Mouse (Mus musculus): Measurements from ENCODE around the gene Irgc1. TPM values are rescaled to one million over a fixed set of nuclear protein-coding genes. Genes with fewer than 3 reads are reported as not detected.

Irgc1 gene
- total RNA-seq, 2 experiments from 2014 or later = not detected

DNA sequence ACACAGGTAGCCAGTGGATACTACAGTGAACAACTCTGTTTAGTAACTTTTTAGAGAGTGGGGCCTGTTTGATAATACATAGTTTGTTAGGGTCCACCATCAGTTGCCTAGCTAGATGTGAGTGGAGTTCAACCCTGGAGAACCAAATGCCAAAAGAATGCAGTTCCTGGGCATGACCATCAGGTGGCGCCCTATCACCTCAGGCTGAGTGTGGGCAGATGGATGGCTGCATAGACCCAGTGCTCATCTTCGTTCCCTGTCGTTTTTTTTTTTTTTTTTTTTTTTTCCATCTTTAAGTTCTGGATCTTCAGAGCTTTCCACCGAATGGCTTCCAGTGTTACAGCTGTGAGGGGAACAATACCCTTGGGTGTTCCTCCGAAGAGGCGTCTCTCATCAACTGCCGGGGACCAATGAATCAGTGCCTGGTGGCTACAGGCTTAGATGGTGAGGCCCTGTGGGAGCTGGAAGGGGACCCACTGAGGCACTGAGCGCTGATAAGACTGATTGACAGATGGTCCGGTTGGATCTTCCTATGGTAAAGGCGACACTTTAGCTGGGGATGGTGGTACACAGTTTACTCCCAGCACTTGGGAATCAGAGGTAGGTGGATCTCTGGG lies 21.9 kb upstream of the Irgc1 start:
- intact Hi-C loops (cut with DNase I) = loop anchor here (1.0 to 10.0 kb wide), 3 partner anchors 33 to 181 kb away; no protein-coding TSS in a partner anchor
- DNase-seq (ENCODE audit: low spot score) = no peak

DNA sequence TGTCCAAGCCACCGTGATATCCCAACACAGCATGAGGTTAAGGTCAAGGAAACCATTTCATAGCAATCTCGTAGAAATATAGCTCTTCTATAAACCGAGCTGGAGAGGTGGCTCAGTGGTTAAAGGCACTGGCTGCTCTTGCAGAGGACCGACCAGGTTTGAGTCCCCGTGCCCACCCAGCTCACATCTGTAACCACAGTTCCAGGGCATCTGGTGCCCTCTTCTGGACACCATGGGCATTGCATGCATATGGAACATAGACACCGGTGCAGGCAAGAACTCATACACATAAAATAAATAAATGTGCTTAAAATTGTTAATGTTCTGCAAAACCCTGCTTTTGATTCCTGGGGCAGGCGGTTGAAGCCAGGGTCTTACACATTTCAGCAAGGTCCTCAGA lies 20.8 kb upstream of the Irgc1 start:
- intact Hi-C loops (cut with DNase I) = loop anchor here (1.0 to 10.0 kb wide), 3 partner anchors 32 to 182 kb away; no protein-coding TSS in a partner anchor
- DNase-seq (ENCODE audit: low spot score) = no peak

DNA sequence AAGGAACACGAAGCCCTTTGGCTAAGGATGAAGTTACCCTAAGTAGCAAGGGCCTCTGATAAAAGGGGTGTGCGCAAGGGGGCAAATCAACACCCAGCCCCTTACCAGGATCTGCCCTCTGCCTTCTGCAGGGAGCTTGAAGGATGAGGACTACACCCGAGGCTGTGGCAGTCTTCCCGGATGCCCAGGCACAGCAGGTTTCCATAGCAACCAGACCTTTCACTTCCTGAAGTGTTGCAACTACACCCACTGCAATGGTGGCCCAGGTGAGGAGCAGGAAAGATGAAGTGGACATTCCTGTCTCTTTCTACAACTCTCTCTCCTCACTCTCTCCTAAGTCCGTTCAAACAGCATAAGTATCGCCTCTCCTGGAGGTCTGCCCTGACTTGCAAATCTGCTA lies 20.3 kb upstream of the Irgc1 start:
- no peak for DNase-seq (ENCODE audit: low spot score)
- intact Hi-C loops (cut with DNase I) = loop anchor here (2.0 to 10.0 kb wide), 2 partner anchors 92 to 182 kb away; no protein-coding TSS in a partner anchor

DNA sequence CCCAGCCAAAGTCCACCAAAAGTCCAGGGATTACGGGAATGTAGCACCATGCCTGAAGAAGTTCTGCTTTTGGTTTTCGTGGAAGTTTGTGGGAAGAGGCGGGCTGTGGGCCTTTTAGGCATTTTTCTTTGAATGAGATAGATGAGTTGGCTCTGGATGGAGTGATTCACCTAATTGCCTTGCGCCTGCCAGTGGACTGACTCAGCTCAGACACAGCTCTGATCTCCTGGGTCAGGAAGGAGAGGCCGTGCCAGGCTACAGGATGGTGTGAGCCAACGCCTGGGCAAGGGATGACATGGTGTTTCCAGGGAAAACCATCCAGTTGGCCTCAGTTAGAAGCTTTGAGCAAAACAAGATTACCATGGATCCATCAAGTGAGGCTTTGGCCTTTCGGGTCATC lies 18.3 kb upstream of the Irgc1 start:
- intact Hi-C loops (cut with DNase I) = loop anchor here (10.0 kb wide), 1 partner anchor 184 kb away; no protein-coding TSS in a partner anchor
- no peak for DNase-seq (ENCODE audit: low spot score)

DNA sequence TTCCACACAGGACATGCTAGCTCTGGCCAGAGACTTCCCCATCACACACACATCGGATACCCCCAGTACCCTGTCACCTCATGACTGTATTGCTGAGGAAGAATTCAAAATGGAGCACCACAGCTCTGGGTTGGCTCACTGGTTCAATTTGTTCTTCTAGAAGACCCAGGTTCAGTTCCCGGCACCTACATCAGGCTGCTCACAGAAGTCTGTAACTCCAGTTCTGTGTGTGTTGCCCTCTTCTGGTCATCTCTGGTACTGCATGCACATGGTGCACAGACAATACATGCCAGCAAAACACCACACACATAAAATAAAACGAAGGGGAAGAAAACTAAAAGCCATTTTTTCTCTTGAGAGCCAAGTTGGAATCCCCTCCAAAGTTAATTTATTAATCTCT lies 17.0 kb upstream of the Irgc1 start:
- no peak for DNase-seq (ENCODE audit: low spot score)
- intact Hi-C loops (cut with DNase I) = no loop called here

DNA sequence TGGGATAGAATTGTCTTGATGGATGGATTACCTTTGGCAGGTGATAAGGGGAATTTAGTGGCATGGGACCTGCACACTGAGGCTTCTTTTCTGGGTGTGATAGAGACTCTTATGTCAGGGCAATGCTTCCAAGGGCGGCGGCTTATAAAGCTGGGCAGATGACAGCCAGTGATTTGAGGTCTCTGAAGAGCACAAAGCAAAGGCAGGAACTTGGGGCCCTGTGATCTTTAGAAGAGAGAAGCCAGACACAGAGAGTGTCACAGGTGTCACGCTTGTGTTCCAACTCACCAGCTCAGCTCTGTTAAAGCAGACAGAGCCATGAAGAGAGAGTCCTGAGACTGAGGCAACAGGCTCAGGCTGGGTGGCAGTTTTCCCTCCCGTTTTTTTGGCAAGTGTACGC lies 15.8 kb upstream of the Irgc1 start:
- intact Hi-C loops (cut with DNase I) = no loop called here
- no peak for DNase-seq (ENCODE audit: low spot score)

DNA sequence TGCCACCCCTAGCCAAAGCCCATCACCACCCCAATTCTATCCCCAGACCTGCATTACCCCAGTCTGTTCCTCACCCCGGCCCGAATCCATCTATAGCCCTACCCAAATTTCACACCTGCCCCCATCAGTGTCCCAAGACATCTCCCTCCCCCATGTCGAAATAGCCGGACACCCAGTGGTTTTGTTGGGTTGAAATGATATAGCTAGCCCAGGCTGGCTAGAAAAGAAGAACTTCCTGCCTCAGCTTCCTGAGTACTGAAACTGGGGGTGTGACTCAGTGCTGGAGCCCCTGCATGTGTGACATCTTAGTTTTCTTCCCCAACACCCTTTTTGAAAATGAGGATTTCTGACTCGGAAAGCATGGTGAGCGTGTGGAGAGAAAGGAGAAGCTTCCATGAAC lies 14.7 kb upstream of the Irgc1 start:
- no peak for DNase-seq (ENCODE audit: low spot score)
- intact Hi-C loops (cut with DNase I) = no loop called here

DNA sequence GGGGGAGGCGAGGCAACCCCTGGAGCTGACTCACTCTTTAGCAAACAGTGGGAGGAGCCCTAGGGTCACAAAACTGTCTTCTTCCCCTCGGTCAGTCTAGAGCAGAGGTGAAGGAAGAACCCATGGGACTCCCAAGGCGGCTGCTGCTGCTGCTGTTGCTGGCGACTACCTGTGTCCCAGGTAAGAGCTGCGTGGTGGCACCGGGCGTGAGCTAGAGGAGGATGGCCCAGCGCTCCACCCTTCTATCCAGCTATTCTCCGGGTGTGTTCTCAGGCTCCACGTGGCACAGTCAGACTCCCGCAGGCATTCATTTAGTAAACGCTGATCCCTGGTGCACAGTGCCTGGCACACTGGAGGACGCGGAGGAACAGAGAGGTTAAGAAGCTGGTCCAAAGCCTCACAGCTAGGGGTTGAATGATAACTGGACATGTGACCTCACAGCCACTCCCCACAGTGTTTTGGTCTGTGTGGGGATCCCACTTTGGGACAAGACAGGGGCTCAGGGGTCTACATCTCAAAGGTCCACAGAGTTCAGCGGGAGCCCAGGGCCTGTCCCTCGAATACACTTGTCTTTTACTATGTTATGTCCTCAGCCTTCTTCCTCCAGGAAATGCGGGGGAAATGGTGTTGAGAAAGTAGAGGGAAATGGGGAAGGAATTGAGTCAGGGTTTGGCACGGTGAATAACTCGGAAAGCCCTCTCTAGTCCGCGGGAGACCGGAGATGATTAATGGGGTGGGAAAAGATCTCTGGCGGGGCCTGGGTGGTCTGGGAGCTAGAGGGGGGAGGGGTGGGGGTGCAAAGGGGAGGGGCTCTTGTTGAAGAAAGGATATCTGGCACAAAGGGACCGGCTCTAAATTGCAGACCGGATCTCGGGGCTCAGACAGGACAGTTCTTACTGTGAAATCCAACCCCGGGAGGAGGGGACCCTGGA lies 10.6 kb upstream of the Irgc1 start, which contains the start of gene Plaur:
TSS of gene Plaur (plus strand) at position 97 of the 932 bp plus-strand sequence.
- peak; percentile 29 for DNase-seq (ENCODE audit: low spot score)
- intact Hi-C loops (cut with DNase I) = no loop called here

DNA sequence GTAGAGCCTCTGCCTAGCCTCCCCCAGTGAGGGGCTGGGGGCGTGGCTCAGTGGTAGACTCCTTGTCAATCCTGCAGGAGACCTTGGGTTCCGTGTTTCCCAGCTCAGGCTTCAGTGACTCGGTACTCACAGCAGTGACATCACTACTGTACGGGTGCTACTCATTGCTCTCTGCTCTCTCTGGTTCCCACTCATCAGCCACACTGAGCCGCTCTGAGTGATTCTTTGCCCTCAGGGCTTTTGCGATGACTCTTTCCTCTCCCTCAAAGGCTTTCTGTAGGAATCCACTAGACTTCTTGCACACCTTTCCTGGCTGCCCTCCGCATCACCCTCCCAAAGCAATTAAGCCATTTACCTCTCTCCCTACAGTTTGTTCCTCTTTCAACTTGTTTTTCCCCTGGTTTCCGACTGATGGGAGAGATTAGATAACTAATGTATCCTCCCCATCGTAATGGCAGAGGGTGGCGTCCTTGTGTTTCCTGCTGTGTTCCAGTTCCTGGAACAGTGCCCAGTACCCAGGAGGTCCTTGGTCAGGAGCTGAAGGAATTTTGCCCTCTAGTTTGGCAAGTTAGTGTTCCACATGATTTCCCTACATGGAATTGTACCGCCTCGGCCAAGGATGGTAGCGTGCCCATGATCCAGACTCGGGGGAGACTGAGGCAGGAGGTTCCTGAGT lies 9.4 kb upstream of the Irgc1 start:
- DNase-seq (ENCODE audit: low spot score) = peak; percentile 13
- intact Hi-C loops (cut with DNase I) = no loop called here

DNA sequence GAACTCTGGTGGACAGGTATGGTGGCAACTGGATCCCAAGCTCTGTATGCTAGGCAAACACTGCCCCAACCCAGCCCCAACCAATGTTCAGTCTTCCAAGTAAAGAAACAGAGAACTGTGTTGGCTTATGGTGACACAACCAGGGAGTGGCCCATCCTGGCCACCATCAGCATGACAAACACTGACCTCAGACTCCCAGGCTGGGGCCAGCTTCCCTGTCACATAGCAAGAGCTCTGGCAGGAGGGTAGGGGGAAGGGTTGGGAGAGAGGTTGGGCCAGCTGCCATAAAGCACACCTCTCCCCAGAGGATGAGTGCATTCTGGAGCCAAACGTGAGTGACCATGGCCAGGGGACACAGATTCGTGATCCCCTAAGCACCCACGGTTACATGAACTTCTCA lies 7.7 kb upstream of the Irgc1 start:
- DNase-seq (ENCODE audit: low spot score) = peak; percentile 55
- intact Hi-C loops (cut with DNase I) = no loop called here

DNA sequence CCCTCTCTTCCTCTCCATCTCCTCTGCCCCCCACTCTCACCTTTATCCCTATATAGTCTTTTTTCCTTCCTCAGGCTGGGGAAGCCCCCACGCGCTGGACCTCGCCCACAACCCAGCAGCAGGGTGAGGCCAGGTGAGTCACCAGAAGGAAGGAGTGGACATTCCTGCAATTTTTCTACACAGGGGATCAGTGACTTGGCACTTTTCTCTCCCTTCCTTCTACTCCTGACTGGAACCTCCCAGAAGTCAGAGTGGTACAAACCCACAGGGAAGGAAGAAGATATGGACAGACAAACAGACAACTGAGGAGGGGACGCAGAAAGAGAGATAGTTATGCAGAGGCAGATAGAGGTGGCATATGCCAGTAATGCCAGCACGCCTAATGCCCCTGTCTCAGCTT lies 7.3 kb upstream of the Irgc1 start:
- intact Hi-C loops (cut with DNase I) = no loop called here
- no peak for DNase-seq (ENCODE audit: low spot score)

DNA sequence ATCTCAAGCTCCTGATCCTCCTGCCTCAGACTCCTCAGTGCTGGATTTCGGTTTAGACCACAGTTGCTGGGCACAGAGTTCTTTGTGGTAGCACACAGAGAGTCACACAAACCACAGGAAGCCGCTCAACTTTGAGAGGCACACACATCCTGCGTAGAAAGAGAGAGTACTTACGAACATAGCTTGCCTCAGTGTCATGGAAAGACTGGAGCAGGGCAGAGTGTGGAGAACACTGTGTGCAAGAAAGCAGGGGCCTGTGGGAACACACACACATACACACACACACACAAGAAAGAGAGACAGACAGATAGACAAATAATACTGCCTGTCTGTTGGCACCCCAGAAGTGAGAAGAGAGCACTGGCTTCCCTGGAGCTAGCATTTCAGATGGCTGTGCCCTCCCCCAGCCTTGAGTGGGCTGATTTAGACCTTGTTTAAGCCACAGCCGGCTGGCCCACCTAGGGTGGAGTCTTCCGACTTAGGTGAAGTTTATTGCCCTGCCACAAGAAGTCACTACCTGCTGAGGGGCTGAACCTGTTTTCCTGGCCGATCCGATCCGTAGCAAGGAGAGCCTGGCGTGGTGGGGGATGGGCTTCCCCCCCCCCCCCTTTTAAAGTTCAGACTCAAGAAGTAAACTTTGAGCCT lies 5.8 kb upstream of the Irgc1 start:
- intact Hi-C loops (cut with DNase I) = no loop called here
- DNase-seq (ENCODE audit: low spot score) = no peak

DNA sequence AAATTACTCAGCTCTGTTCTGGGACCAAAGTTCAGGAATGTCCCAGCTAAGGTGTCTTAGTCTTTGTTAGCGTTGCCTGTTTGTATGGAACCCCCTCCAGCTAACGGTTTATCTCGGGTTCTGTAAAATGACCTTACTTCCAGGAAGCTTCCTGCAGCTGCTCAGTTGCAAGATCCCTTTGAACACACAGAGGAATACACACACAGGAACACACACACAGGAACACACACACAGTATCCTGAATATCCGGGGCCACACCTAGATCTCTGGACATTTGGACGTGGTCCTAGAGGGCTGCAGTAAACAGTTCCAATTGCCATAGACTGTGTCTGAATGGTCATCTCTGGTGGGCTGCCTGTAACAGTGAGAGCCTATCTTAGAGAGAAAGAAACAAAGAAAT lies 3.6 kb upstream of the Irgc1 start:
- DNase-seq (ENCODE audit: low spot score) = peak; percentile 7
- intact Hi-C loops (cut with DNase I) = no loop called here

DNA sequence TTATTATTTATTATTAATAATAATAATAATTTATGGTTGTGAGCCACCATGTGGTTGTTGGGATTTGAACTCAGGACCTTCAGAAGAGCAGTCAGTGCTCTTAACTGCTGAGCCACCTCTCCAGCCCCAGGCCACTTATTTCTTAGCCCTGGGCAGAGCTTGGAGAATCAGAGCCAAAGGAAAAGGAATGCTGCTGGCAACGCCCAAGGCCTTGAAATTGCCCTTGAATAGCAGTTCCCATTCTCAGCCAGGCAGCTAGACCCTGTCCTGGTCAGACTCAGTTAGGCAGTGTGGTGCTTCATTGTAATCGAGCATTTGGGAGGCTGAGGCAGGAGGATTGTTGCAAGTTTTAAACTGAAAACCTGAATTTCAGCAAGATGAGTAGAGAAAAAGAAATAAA lies 2.1 kb upstream of the Irgc1 start:
- intact Hi-C loops (cut with DNase I) = no loop called here
- DNase-seq (ENCODE audit: low spot score) = no peak

DNA sequence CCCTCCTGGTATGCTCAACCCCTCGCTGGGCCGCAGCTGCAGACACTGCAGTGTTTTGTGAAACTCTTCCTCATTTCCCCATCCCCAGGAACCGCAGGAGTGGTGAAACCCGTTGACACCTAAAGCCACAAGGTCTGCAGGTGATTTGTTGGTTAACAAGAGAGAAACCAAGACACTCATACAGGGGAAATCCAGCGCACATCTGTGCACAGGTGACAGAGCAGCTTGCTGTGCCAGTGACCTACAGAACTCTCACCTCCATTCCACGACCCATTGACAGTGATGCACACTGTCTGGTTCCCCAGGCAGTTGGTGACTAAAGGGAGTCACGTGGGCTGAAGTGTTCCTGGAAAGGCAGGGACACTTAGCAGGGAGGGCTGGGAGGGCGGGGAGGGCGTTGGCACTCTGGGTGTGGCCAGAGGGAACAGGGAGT lies 1.5 kb downstream of the Irgc1 start:
- no peak for DNase-seq (ENCODE audit: low spot score)
- intact Hi-C loops (cut with DNase I) = no loop called here

DNA sequence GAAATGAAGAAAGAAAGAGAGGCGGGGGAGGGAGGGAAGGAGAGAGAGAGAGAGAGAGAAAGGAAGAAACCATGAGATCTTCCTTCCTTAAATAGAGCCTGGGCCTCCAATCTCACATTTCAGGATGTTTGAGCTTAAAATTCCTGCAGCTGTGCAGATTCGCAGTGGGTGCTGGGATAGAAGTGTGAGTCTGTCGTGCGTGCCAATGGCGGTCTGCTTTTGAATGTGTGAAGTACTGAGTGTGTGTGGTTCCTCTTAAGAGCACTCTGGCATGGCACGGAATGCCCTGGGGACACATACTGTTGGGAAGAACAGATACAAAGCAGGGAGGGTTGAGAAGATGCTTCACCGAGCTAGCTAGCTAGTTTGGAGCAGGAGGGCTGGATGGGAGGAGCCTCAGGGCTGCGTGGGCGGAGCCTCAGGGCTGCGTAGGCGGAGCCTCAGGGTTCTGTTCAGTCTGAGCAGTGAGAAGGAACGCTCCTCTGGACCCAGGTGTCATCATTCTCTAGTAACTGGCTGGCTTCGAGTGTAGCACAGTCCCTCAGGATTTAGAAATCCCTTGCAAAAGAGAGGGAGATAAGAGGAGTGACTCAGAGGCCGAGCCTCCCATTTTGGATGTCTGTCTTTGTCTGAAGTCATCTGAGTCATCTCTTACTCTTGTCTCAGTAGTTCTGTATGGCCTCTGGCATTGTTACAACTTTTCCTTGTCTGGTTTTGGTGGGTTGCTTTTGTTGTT lies 3.1 kb downstream of the Irgc1 start:
- intact Hi-C loops (cut with DNase I) = no loop called here
- no peak for DNase-seq (ENCODE audit: low spot score)

DNA sequence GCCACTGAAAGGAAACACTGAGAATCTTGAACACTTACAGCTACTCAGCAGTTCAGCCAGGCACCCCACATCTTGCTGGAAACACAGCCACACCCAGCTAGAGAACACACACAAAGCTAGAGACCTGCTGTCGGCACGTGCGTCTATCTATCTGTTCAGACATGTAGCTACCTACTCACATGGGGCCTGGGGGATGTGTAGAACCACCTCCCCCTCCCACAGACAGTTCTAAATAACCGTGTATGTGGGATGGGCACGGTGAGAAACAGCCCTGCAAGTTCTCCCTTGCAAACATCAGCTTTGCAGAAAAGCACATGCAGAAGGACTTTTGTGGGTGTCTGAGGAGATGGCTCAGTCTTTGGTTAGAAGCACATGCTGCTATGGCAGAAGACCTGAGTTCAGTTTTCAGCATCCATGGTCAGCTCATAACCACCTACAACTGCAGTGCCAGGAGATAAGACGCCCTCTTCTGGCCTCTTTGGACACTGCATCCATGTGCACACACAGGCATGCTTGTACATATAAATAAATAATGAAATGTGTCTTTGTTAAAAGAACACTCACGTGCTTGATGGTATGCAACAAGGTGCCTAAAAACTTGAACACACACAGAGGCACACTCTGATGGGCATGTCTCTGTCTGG lies 5.3 kb downstream of the Irgc1 start:
- intact Hi-C loops (cut with DNase I) = no loop called here

DNA sequence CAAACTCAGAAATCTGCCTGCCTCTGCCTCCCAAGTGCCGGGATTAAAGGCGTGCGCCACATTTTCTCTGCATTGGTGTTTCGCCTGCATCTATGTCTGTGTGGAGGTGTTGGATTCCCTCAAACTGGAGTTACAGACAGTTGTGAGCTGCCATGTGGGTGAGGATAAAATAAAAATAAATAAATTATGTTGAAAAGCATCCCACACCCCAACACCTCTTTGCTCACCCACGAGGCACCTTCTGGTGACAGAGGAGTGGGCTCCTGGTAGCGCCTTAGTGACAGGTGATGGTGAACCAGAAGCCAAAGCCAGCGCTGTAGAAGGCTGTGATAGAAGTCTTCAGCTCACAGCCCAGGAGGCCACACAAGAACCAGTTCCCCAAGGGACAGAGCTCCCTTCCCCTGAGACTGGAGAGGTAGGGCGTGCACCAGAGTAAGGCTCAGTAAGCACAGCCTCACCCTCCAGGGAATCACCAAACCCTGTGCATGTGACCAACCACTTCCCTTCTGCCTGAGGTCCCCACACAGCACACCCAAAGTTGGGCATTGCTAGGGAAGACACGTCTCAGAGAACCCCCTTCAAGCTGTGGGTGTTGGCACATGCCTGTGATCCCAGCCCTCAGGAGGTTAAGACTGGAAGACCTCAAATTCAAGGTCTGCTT lies 6.7 kb downstream of the Irgc1 start:
- no peak for DNase-seq (ENCODE audit: low spot score)
- intact Hi-C loops (cut with DNase I) = no loop called here

More for the DNA sequence above, 5.3 kb downstream of the Irgc1 start:
- no peak for DNase-seq (ENCODE audit: low spot score)

Data from heart, postnatal 25 days (tissue).